Mouse (Mus musculus): Measurements from ENCODE around the gene Cdc42.

Gene Cdc42

DNA sequence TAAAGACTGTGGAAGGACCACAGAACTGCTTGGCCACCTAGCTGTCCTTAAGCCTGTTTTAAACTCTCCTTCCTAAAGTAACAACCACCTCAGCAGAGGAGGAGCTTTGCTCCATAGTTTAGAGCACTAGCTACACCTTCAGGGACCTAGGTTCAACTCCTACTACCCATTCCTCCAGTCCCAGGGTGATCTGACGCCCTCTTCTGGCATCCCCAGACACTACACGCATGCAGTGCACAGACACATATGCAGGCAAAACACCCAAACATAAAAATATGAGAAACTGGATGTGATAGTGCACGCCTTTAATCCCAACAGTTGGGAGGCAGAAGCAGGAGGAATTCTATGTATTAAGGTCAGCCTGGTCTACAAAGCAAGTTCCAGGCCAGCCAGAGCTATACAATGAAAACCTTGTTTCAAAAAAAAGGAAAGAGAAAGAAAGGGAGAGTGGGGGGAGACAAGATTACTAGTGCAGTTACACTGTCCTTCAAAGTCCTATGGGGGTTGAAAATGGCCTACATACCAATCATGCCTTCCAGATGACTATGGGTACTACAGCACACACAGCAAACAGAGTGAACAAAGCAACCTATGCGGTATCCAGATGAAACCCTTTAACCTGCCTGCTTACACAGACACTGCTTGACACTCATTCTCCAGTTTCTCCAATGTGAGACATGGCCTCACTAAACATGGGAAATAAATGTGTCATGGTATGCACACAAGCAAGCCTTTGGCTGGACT lies 41.3 kb downstream of the Cdc42 start:
- no peak for DNase-seq (ENCODE audit: low read depth, low spot score)

DNA sequence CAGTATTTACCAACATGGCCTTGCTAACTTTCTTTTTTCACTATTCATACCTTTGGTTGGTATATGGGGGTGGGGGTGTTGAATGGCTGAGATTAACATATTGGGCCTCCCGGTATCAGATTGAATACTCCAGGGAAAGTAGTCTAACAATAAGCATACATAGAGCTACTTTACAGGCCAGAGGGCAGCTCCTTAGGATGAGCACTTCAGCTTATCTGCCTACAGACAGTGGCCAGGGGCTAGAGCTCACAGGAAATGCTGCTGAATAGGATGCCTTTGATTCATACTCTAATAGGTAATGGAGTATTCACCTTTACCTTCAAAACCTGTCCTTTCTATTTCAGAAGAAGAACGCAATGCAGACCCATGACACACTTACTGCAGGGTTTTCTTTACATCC lies 42.5 kb downstream of the Cdc42 start:
- no peak for DNase-seq (ENCODE audit: low read depth, low spot score)

DNA sequence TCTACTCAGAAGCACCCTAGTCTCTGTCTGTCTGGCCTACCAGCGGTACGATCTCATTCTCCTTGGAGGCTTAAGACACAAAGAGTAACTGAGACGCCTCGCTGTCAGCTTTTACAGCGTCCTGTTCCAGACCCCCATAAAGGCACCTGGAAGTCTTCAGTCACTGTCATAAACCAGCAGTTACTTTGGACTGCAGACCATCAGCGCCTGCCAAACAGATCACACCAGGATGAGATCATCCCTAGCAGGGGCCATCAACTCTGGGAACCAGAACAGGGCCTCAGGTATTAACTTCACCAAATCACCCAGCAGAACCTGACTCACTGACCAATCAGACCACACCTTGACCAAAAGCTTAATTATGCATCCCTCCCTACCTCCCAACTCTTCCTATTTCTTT lies 43.0 kb downstream of the Cdc42 start:
- DNase-seq (ENCODE audit: low read depth, low spot score) = no peak

DNA sequence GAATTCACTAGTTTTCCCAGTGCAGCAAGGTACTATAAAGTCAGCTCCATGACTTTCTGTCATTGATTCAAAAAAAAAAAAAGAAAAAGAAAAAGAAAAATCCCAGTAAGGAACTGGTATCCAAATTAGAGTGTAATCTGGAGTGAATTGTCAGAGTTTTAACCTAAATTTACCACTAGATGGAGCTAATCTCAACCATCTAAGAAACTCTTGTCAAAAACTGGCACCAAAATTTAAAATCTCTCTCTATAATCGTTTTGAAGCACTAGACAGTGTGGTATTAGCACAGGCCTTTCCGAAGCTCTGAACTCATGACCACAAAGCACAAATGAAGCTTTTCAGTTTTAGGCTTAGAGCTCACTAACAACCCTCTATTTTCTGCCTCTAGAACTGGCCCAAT lies 44.0 kb downstream of the Cdc42 start:
- DNase-seq (ENCODE audit: low read depth, low spot score) = peak; percentile 42

DNA sequence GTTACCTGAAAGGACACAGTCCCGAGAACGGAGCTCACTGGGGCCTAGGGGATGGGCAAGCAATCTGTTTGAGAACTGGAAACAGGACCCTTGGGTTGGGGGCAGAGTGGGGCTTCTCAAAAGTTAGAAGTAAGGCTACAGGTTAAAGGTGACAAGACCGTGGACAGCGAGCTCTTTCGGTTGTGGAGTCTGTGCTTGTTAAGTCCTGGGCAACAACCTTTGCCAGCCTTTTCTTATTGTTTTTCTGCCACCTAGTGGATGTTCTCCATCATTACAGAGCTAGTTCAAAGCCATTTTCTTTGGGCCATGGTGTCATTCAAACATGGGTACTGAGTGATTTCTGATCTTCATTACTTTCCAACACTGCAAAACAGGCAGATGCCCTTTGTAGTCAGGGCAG lies 49.1 kb downstream of the Cdc42 start:
- DNase-seq (ENCODE audit: low read depth, low spot score) = peak; percentile 54

DNA sequence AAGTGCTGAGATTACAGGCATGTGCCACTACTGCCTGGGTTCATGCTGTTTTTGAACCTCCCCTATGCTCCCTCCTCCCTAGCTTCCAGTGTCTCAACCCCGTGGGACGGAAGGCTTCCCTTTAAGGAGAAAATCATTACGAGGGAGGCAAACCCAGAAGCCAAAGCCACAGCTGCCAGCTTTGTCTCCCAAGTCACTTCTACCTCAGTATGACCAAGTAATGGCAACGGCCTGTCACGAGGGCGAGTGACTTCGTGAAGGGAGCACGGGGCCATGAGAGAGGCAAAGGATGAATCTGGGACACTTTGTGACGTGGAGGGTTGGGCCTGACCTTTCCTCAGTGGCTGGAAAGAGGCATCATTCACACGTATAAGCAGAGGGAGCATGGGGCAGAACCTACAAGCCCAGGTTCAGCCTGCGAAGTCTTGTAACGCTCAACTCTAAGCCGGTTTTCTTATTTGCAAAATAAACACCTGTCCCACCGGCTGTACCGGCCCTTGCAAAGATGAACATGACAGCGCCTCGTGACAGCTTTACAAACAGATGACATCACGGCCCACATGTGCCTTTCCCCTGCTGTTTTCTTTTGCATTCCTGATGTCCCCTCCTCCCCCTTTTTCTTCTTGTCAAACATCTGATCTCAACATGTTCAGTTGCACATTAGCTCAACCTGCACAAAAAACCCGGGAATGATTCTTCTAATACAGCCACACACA lies 50.4 kb downstream of the Cdc42 start:
- no peak for DNase-seq (ENCODE audit: low read depth, low spot score)

DNA sequence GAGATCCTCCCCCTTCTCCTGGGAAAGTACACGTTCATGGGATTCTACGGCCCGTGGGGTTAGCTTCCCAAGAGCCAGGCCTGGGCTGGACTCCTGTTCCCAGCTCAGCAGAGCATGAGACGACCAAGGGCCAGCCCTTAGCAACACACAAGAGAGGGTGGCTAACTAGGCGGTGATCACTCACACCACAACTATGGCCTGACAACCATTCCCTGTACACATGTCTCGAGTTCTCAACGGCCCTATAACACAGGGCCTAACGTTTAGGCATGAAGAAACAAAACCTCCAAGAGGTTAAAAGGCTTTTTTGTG lies 51.0 kb downstream of the Cdc42 start:
- no peak for DNase-seq (ENCODE audit: low read depth, low spot score)

DNA sequence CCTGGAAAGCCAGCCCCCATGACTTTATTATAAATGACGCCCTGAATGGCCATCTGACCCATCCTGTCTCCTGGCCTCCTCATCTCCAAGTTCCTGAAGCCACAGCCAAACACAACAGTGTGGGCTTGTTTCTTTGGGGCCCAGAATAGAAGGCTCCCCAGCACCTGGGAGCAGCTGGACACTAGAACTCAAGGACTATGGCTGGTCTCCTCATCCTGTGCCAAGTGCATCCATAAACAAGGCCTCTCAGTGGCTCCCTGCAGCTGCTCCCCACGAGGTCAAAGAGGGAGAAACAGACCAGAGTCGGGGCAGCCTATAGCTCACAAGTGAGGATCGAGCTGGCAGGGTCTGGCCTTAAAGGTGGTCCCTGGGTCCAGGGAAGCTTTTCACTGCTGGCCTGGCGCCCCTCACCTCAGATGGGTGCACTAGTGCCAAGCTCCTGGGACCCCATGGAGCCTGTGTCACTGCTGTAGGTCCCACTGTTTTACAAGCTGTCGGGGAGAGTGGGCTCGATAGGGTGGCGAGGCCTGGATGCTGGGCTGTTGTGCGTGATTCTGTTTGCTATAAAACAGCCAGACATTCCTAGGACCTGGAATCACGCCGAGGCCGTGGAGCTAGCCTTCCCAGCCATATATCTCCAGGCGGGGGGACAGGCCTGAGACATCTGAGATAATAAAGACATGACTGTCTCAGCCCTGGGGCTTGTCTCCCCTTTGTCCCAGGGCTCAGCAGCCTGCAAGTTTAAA lies 51.5 kb downstream of the Cdc42 start:
- DNase-seq (ENCODE audit: low read depth, low spot score) = no peak

DNA sequence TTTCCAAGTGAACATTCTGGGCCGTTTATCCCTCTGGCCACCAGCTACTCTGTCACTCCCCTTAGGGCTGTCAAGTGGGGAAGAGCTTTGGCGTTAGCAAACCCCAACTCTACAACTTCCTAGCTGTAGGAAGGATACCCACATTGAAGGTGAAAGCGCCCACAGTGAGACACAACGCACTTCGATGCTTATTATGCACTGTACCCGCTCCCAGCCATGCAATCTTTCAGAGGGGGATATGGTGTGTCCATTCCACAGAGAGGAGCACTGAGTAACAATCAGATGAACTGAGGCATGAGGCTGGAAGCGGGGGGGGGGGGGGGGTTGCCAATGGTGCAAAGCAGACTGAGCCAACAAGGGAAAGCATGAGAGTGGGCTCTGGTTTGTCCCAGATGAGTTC lies 52.5 kb downstream of the Cdc42 start:
- DNase-seq (ENCODE audit: low read depth, low spot score) = no peak

DNA sequence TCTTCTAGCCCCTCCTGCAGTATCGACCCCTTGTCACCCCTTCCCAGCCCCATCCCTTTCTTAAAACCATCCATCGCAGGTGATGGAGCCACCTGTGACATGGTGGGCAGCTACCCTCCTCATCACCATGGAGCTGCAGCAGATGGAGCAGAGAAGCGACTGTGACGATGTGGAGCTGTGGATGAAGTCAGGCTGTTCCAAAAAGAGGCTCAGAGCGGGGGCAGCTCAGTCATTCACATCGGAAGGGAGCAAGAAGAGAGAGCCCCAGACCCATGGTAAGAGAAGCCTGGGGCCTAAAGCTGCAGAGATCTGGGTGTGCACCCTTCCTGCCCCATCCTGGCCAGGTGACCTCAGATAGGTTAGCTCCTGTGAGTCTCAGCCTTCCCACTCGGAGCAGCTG lies 53.4 kb downstream of the Cdc42 start:
- no peak for DNase-seq (ENCODE audit: low read depth, low spot score)

DNA sequence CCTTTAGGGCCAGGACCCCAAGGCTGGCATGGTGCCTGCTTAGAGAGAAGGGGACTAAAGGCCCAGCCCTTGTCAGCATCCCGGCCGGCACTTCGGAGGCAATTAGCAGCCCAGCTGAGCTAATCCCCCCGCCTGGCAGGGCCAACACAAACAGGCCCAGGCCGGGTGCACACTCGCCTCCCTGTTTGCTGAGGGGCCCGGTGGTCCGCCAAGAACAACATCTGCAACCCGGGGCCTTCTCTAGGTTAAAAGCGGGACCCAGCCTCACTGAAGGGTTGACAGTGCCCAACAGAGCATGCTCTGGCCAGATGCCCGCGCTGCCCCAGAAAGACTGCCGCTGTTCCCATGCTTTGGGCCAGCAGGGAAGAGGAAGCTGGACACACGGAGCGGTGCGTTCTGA lies 55.9 kb downstream of the Cdc42 start:
- no peak for DNase-seq (ENCODE audit: low read depth, low spot score)

DNA sequence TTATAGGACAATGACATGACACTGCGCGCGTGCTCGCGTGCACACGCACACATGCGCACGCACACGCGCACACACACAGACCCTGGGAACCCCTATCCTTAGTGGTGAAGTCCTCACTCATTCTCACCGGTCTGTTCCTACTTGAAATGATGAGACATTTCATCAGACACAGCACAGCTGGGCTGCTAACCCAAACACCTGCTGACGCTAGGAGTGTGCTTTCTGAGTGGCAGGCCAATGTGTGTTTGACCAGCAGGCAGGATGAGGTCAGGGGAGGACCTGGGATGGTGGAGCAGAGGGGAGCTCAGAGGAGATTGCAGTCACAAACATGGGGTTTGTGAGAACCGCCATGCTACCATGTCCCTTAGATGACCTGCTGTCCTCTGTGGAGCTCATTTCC lies 57.3 kb downstream of the Cdc42 start:
- no peak for DNase-seq (ENCODE audit: low read depth, low spot score)

DNA sequence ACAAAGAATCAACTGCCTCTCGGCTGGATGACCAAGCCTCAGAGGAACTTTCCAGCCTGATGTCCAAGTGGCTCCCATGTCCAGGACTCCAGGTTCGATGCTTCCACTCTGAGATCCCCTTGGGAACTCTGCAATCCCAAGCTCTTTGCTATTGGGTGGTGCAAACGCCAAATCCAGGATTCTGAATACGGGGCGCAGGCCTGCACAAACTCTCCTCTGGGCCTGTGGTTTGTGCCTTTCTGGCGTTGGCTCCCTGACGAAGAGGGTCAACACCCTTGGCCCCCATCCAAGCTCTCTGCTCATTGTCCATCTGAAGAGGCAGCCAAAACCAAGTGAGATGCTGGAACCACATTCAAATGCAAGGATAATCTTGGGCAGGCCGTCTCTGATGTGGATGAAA lies 59.1 kb downstream of the Cdc42 start:
- no peak for DNase-seq (ENCODE audit: low read depth, low spot score)

DNA sequence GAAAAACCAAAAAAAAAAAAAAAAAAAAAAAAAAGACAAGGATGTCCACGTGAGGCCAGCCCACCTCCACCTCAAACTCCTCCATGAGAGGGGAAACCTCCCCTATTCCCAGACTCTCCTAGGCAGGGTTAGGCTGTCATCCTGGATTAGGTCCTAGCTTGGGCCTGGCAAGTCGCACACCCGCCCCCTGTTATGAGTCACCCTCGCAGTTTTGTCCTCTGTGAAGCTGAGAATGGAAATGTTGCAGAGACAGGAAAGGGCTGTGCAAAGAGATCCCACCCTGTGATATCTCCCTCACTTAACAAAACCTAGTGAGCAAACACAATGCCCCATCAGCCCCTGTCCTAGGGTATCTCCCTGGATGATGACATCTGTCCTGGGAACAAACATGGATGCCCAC lies 59.9 kb downstream of the Cdc42 start:
- DNase-seq (ENCODE audit: low read depth, low spot score) = no peak

DNA sequence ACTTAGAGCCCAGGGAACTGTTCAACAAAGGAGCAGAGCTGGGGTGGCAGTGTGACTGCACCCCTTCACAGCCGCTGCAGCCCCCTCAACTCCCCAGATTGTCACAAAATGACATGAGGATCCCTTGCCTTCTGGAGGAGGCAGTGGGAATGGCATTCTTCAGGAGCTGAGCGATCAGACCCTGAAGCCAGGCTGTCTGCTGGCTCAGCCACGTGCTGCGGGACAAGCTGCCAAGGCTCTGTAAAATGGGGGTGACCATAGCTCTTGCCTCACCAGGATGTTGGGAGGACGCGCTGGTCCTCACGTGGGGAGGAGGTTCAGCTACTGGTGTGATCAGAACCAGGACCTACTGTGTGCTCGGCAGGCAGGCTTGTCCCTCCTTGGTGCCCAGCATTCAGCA lies 62.6 kb downstream of the Cdc42 start:
- no peak for DNase-seq (ENCODE audit: low read depth, low spot score)

DNA sequence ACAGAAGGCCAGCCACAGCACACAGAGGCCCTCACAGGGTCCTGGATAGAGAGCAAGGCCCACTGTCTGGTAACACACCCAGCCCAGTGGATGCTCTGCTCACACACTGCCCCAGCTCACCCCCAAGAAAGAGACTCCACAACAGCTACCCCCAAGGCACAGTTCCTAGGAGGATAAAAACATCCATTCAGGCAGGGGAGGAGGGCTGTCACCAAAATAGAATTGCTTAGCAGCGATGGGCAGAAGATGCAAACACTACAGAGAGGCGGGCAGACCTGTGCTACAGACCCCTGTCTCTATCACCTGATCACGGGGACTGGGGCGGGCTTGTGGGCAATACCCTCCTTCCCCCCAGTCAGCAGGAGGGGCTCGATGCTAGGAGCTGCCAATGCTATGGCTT lies 63.0 kb downstream of the Cdc42 start:
- DNase-seq (ENCODE audit: low read depth, low spot score) = no peak

DNA sequence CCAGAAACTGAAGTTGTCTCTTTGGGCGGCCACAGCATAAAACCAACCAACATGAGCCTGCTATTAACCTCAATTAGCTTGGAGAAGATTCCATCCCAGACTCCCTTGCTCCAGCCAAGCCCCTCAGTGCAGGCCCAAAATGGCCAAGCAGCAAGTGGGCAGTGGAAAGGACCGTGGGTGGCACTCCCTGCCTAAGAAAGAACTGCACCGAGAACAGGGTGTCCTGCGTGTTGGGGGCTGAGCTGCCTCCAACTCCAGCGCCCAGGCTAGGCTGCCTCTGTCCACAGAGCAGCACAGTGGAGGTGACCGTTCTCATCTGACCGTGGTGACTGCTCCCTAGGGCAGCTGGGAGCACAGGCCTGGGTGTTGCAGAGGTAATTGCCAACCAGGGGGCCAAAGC lies 63.5 kb downstream of the Cdc42 start:
- no peak for DNase-seq (ENCODE audit: low read depth, low spot score)

DNA sequence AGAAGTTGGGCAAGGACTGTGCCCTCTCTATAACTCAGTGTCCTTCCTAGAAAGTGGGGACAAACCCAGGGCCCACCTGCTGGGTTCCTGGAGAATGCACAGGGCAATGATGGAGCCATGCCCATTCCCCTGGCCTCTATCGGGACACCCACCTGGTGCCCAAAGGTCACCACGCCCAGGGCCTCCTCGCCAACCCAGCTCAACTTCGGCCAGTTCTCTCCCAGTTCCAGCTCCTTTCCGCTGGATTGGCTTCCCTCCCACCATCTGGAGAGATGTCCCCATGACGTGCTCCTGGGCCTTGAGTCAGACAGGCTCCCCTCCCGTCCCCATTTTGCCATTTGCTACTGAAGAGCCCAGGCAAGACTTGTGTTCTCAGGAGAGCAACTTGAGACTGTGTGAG lies 64.9 kb downstream of the Cdc42 start:
- DNase-seq (ENCODE audit: low read depth, low spot score) = no peak

DNA sequence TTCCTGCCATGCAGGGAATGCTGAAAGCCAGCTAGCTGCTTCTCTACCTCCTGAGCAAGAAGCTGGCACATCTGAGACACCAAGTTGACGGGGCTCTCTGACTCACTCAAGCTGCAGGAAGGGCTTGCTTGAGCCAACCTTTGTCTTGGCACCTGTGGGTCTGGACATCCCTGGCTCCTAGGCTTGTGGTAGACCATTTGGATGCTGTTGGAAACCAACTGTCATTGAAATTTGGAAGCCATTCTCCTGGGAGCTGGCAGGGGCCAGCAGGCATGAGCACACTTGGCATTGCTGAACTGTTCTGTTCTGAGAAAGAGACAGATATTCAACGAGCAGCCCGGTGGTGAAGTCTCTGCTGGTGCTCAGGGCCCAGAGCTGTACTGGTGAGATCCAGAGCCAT lies 67.3 kb downstream of the Cdc42 start:
- no peak for DNase-seq (ENCODE audit: low read depth, low spot score)

DNA sequence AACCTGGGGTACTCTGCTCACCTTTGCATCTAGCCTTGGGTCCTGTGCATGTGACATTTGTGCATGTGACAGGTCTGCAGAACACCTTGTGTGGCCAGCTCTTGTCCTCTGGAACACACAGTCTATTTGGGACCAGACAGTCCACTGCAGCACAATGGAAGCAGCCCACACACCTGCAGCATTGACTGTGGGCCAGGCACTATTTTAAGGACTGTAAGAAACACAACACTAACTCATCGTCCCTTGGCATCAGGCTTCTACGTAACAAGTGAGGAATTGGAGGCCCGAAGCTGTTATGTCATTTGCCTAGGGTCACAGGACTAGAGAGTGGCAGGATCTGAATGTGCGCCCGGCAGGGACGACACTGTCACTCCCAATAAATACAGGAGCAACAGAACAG lies 67.8 kb downstream of the Cdc42 start:
- DNase-seq (ENCODE audit: low read depth, low spot score) = no peak

DNA sequence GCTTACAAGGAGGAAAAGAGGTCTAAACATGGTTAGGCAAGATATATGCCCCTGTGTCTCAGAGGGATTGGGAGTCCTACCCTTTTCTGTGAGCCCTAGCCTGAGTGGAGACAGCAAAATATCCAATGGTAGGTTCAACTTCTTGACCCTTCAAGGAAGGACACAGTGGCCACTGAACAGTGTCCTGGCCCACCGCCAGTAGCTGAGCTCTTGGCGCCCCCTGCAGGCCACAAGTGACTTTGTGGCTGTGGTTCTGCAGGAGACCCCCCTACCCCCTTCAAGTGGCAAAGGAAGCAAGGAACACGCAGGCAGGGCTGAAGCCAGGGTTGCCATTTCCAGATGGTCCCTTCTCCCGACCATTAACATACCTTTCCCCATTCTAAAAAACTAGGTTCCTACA lies 69.7 kb downstream of the Cdc42 start:
- DNase-seq (ENCODE audit: low read depth, low spot score) = no peak

DNA sequence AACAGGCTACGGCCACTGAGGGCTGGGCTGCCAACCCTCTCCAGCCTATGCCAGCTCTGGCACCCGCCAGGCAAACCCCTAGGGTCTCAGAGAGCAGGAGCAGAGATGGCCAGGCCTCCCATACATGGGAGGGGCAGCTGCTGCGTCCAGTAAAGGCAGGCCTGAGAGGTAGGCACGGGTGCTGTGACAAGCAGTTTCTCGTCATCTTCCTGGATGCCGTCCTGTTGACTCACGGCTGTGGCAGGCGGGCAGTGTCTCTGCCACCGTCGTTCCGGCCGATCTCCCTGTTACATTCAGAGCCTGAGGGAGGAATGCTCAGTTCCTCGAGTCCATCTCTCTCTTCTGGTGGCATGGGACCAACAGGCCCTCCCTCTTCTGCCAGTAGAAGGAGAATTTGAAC lies 70.3 kb downstream of the Cdc42 start:
- no peak for DNase-seq (ENCODE audit: low read depth, low spot score)

DNA sequence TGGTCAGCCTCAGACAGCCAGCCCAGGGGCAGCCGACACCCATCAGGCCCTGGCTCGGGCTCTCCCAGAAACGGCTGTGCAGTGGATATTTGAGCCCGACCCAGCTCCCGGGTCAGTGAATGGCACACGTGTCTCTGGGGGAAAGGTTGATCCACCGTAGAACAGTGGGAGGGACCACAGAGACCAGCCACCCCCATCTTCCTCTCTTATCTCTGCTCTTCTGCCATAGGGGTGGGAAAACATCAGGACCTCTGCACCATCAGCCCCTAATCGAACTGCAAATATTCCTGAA lies 70.9 kb downstream of the Cdc42 start:
- no peak for DNase-seq (ENCODE audit: low read depth, low spot score)

Measured in CD4-positive helper T cell, adult 2 months (primary cell).